Mouse (Mus musculus): ENCODE measurements around the gene Med18.
"Not testable (repeated sequence)": the region's sequence is repeated elsewhere in the genome, so short reads cannot be mapped to it uniquely, and the experiment has no call there.

The Med18 gene

DNA sequence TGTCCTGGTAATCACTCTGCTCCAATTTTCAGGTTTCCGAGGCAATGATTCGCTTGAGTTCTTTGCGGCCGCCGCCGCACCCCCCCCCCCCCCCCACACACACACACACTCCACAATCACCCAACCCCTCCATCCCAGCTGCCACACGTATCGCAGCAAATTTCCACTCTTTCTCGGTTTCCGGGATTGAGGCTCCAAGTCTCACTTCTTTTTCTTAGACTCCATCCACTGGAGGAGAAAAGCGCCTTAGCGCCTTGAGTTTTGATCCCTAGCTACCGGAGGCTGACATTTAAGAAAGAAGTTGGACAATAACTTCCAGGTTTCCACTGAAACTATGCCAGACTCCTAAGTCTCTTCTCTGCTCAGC is 42.2 kb downstream of the Med18 start:
- no peak for DNase-seq (ENCODE audit: low spot score)

DNA sequence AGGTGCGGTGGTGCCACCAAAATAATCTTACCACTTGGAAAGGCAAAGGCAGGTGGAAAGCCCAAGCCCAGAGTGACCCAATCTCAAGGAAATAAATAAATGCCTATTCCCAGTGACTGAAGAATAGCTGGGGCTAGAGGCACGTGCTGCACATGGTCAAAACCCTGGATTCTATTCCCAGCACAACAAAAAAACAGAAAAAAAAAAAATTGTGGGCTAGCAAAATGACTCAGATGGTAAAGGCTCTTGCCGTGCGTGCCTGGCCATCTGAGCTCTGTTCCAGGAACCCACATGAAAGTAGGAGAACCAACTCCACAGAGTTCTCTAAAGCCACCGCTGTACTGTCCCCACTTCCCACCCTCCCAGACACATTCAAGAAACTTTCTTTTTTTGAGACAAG is 43.2 kb downstream of the Med18 start:
- DNase-seq (ENCODE audit: low spot score): no peak

DNA sequence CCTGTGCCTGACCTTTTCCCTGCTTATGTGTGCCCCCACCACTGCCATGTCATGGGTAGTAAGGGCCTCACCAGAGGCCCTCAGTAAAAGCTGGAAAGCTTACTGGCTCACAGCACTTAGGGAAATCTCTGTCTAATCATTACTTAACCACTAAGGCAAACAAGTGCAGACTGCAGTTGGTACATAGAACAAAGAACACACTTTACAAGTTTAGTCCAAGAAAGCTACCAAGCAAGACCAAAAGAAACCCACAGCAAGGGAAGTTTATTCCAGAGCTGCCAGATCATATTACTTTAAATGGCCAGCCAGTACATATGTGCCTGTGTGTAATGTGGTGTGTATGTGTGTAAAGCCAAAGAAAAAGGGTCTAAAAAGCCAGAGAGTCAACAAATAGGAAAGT is 47.8 kb downstream of the Med18 start:
- DNase-seq (ENCODE audit: low spot score): no peak

DNA sequence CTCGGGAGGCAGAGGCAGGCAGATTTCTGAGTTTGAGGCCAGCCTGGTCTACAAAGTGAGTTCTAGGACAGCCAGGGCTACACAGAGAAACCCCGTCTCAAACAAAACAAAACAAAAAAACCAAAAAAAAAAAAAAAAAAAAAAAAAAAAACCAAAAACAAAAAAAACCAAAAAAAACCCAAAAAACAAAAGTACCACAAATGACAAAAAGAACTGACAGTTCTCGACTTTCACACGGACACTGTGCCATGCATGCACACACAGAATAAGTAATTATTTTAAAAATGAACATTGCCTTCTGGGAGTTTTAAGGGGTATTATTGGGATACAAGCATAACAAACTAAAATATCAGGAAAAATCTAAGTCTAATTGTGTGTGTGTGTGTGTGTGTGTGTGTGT is 50.5 kb downstream of the Med18 start:
- not testable (repeated sequence) for DNase-seq (ENCODE audit: low spot score)

DNA sequence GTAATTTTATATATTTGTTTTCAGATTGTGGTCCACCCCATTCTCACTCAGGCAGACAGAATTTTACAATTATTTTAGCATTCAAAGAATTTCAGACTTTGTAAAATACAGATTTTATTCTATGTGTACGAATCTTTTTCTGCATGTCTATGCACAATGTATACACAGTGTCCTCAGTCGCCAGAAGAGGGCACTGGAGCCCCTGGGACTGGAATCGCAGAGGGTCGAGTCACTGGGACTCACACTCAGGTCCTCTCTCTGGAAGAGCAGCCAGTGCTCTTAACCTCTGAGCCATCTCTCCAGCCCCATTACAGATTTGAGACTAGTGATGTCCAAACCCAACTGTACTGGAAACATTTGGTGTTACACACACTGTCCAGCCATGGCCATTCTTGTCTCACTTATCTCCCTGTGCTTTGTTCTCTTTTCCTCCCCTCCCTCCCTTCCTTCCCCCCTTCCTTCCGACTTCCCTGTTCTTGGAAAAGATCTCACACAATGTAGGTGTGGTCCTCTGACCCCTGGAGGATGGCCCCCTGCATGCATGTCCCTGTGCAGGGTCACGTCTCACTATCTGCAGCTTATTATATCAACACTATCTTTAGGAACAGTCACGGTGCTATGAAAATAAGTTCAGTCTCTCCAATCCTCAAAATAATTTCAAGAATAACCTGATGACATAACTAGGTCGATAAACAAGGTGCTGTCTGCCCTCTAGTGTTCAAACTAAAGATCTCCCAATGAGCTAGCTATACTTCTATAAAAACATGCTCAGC is 52.2 kb downstream of the Med18 start:
- DNase-seq (ENCODE audit: low spot score): no peak

DNA sequence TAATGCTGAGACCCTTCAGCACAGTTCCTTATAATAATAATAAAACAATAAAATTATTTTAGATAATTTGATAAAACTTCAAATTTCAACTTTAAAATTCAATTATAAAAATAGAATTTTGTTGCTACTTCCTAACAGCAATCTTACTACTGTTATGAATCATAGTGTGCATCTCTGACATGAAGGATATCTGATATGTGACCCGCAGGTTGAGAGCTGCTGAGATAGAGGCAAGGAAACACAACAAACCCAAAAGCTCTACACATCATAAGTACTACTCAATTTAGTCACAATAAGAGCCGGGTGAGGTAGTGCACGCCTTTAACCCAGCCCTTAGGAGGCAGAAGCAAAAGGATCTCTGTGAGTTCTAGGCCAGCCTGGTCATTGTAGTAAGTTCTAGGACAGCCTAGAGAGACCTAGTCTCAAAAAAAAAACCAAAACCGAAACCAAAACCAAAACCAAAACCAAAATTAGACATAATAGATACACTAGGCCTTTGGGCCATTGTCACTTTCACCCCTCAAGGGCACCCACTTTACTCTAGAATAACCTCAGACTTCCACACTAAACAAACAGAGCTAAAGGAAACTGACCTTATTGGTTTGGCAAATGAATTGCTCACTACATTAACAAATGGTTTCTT is 54.0 kb downstream of the Med18 start:
- DNase-seq (ENCODE audit: low spot score): no peak
